14 mouse cellular contexts compared by ENCODE assay signal in the genomic region with DNA sequence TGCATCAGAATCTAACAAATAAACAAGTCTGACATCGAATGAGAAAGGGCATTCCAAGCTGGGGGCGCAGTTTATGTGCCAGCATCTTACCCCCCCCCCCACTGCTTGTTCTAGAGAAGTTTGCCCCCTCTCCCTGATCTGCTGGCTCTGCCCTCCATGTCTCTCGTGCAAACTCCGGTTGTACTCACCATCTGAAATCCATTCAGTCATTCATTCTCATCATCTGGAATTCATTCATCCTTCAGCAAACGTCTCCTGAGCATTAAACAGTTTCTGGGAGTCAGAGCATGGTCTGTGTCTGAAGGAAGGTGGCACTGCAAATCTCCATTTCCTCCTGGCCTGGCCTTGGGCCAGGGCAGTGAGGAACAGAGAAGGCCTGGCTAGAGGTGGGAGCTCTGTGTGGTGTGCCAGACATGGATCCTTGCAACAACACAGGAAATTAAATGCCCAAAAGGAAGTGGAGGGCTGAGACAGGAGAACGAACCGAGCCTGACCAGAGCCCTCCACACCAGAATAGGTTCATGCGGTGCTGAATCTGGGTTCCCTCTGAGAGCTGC. TPM values are rescaled to one million over a fixed set of nuclear protein-coding genes. Genes with fewer than 3 reads are reported as not detected.
A peak's percentile ranks its signal among the peaks of the same experiment; 100 is the strongest.
DNase-seq lines count a peak whose midpoint lies in the region; ATAC-seq lines count a peak whose summit lies in the region.
"Had no signal": no experiment of that assay in that cellular context is flagged by ENCODE, and none has a peak within 500 bp of the region (broad histone marks: within the 10 kb centered on the region; RNA-seq: fewer than 3 reads in every experiment).

No protein-coding gene starts in this region.

- H3K36me3 ChIP-seq in heart, embryonic 11.5 days (ENCODE audit: control insufficient read depth, insufficient read depth, low read length), result no peaks in the 10 kb centered on the region
- no peaks in the 10 kb centered on the region for H3K36me3 ChIP-seq in midbrain, embryonic 10.5 days
- no peaks in the 10 kb centered on the region for H3K36me3 ChIP-seq in midbrain, embryonic 16.5 days (ENCODE audit: control insufficient read depth, insufficient read depth, low read length)
- no peaks in the 10 kb centered on the region for H3K36me3 ChIP-seq in embryonic facial prominence, embryonic 13.5 days
- H3K36me3 ChIP-seq in limb, embryonic 13.5 days, result no peaks in the 10 kb centered on the region
- H3K36me3 ChIP-seq: liver, embryonic 15.5 days had no signal

- 60% methylated on average over 8 of the region's 8 CpGs for WGBS in heart, embryonic 11.5 days (ENCODE audit: insufficient replicate concordance)
- 78% methylated on average over 8 of the region's 8 CpGs for WGBS in midbrain, embryonic 10.5 days
- 76% methylated on average over 8 of the region's 8 CpGs for WGBS in midbrain, embryonic 16.5 days
- WGBS in embryonic facial prominence, embryonic 13.5 days, result 32% methylated on average over 8 of the region's 8 CpGs
- WGBS in limb, embryonic 13.5 days, result 38% methylated on average over 8 of the region's 8 CpGs

- H3K4me2 ChIP-seq in heart, embryonic 11.5 days, result no peak overlapping the region
- no peak overlapping the region for H3K4me2 ChIP-seq in midbrain, embryonic 16.5 days (ENCODE audit: low read length)
- no peak overlapping the region for H3K4me2 ChIP-seq in embryonic facial prominence, embryonic 13.5 days
- H3K4me2 ChIP-seq in limb, embryonic 13.5 days (replicated peaks), result peak overlapping the region; percentile 7; the same call in 1 of the 2 replicates
- H3K4me2 ChIP-seq: liver, embryonic 15.5 days had no signal

- H3K4me3 ChIP-seq in heart, embryonic 11.5 days (ENCODE audit: low read depth, low read length), result no peak overlapping the region
- no peak overlapping the region for H3K4me3 ChIP-seq in midbrain, embryonic 10.5 days
- H3K4me3 ChIP-seq in midbrain, embryonic 16.5 days (ENCODE audit: low read depth, low read length), result no peak overlapping the region
- no peak overlapping the region for H3K4me3 ChIP-seq in embryonic facial prominence, embryonic 13.5 days
- H3K4me3 ChIP-seq in limb, embryonic 13.5 days, result no peak overlapping the region
- H3K4me3 ChIP-seq: heart, adult 2 months; layer of hippocampus, adult 2 months; liver, embryonic 15.5 days; myocyte had no signal

- H3K9me3 ChIP-seq in heart, embryonic 11.5 days (replicated peaks; ENCODE audit: control insufficient read depth, low read length), result no peaks in the 10 kb centered on the region
- no peaks in the 10 kb centered on the region for H3K9me3 ChIP-seq in midbrain, embryonic 10.5 days (replicated peaks)
- H3K9me3 ChIP-seq in midbrain, embryonic 16.5 days (replicated peaks; ENCODE audit: control insufficient read depth, low read length, poor library complexity, severe bottlenecking), result no peaks in the 10 kb centered on the region
- no peaks in the 10 kb centered on the region for H3K9me3 ChIP-seq in embryonic facial prominence, embryonic 13.5 days
- no peaks in the 10 kb centered on the region for H3K9me3 ChIP-seq in limb, embryonic 13.5 days
- H3K9me3 ChIP-seq: liver, embryonic 15.5 days had no signal

- ATAC-seq in heart, embryonic 11.5 days (replicated peaks; ENCODE audit: insufficient number of reproducible peaks, low FRiP score, low TSS enrichment), result no peak
- ATAC-seq in midbrain, embryonic 16.5 days, result no peak
- no peak for ATAC-seq in embryonic facial prominence, embryonic 13.5 days (ENCODE audit: insufficient number of reproducible peaks, insufficient read depth, low FRiP score, low TSS enrichment, low read depth)
- ATAC-seq in limb, embryonic 13.5 days (ENCODE audit: low FRiP score, low read depth), result peak; percentile 20; the same call in 1 of the 2 replicates
- ATAC-seq: CD4-positive, CD25-positive, alpha-beta regulatory T cell, adult 4 months had no signal

- peaks cover 9% of the 10 kb centered on the region for H3K4me1 ChIP-seq in heart, embryonic 11.5 days (ENCODE audit: control insufficient read depth, insufficient read depth, low read length)
- peaks cover 59% of the 10 kb centered on the region for H3K4me1 ChIP-seq in midbrain, embryonic 10.5 days
- H3K4me1 ChIP-seq in midbrain, embryonic 16.5 days (ENCODE audit: control insufficient read depth, insufficient read depth, low read length), result peaks cover 26% of the 10 kb centered on the region
- peaks cover 35% of the 10 kb centered on the region for H3K4me1 ChIP-seq in embryonic facial prominence, embryonic 13.5 days
- peaks cover 46% of the 10 kb centered on the region for H3K4me1 ChIP-seq in limb, embryonic 13.5 days
- H3K4me1 ChIP-seq: liver, embryonic 15.5 days had no signal

- 0 out of 2 replicates have a peak overlapping the region, but pooled peaks have one; percentile 22 for H3K27ac ChIP-seq in heart, embryonic 11.5 days (ENCODE audit: low read depth, low read length)
- peak overlapping the region; percentile 70 for H3K27ac ChIP-seq in midbrain, embryonic 10.5 days (replicated peaks)
- no peak overlapping the region for H3K27ac ChIP-seq in midbrain, embryonic 16.5 days (ENCODE audit: low read length)
- H3K27ac ChIP-seq in embryonic facial prominence, embryonic 13.5 days, result peak overlapping the region; percentile 81
- H3K27ac ChIP-seq in limb, embryonic 13.5 days, result peak overlapping the region; percentile 87
- H3K27ac ChIP-seq: heart, adult 2 months; liver, embryonic 15.5 days had no signal

- no peak overlapping the region for H3K9ac ChIP-seq in heart, embryonic 11.5 days (ENCODE audit: low read depth, low read length)
- H3K9ac ChIP-seq in midbrain, embryonic 16.5 days (ENCODE audit: low read depth, low read length), result no peak overlapping the region
- H3K9ac ChIP-seq in embryonic facial prominence, embryonic 13.5 days, result no peak overlapping the region
- no peak overlapping the region for H3K9ac ChIP-seq in limb, embryonic 13.5 days
- H3K9ac ChIP-seq: liver, embryonic 15.5 days had no signal

- H3K27me3 ChIP-seq in heart, embryonic 11.5 days (ENCODE audit: control insufficient read depth, insufficient read depth, low read length), result no peaks in the 10 kb centered on the region
- H3K27me3 ChIP-seq in midbrain, embryonic 10.5 days (ENCODE audit: low read depth, poor library complexity, severe bottlenecking), result peaks cover 10% of the 10 kb centered on the region; the same call in 1 of the 2 replicates
- no peaks in the 10 kb centered on the region for H3K27me3 ChIP-seq in midbrain, embryonic 16.5 days (ENCODE audit: control insufficient read depth, insufficient read depth, low read depth, low read length)
- H3K27me3 ChIP-seq in embryonic facial prominence, embryonic 13.5 days, result no peaks in the 10 kb centered on the region
- no peaks in the 10 kb centered on the region for H3K27me3 ChIP-seq in limb, embryonic 13.5 days
- H3K27me3 ChIP-seq: liver, embryonic 15.5 days had no signal

- no peak for DNase-seq in heart, adult 18-20 months
- no peak for DNase-seq in midbrain, embryonic 10.5 days (ENCODE audit: low spot score)
- DNase-seq in urinary bladder, adult 18-20 months (ENCODE audit: low spot score in 2 of 2), result no peak
- DNase-seq in spleen, adult 12 weeks (ENCODE audit: low spot score), result no peak
- DNase-seq: adrenal gland, postnatal 25 days had no signal

RNA-seq across cellular contexts. Expression of a gene that starts 38.1 kb away (rescaled TPM):
- 2.1 and 3.0 TPM in 2 replicates for polyA plus RNA-seq in heart, embryonic 11.5 days (2014; fragmentation: Nextera tagmentation; extraction: Ambion mirVana)
- 1 to 10 TPM; 2.0 to 2.5 TPM for total RNA-seq in heart, adult 18-20 months (2021)
- polyA plus RNA-seq in midbrain, embryonic 10.5 days (2016; fragmentation: Nextera tagmentation; extraction: Ambion mirVana), result 9.9 and 15.3 TPM in 2 replicates
- 25.8 and 30.8 TPM in 2 replicates for polyA plus RNA-seq in midbrain, embryonic 16.5 days (2015; fragmentation: Nextera tagmentation; extraction: Ambion mirVana)
- polyA plus RNA-seq in embryonic facial prominence, embryonic 13.5 days (2015; fragmentation: Nextera tagmentation; extraction: Ambion mirVana), result 7.3 and 7.4 TPM in 2 replicates
- 3.8 and 4.0 TPM in 2 replicates for polyA plus RNA-seq in limb, embryonic 13.5 days (2015; fragmentation: Nextera tagmentation; extraction: Ambion mirVana)
- polyA plus RNA-seq: CD4-positive, CD25-positive, alpha-beta regulatory T cell, adult 4 months had no signal
